Mouse (Mus musculus): ENCODE results near the gene Nptxr. TPM values are rescaled to one million over a fixed set of nuclear protein-coding genes. Genes with fewer than 3 reads are reported as not detected.

The Nptxr gene
- polyA plus RNA-seq, 1 experiment from 2014 or later = 62.1 TPM

DNA sequence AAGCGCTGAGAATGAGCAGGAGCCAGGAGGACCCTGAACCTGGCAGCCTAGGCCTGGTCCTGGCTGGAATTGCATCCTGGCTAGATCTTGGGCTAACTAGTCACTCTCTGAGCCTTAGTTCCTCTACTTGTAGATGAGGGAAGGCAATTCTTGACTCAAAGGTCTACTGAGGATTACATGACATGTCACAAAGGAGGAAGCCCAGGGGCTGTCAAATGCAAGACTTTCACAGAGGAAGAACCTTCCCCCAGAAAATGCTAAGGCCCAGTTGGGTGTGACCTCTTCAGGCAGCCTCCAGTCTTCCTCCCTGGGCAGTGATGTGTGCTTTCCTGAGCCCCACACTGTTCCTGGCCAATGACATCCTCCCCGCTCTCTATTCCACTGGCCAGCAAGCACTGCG is 47.4 kb downstream of the Nptxr start:
- 98% methylated on average over 3 of the region's 3 CpGs for WGBS
- H3K4me1 ChIP-seq (ENCODE audit: control insufficient read depth, insufficient read depth, low read length) = no peaks in the 10 kb centered on the region; the same call in 1 of the 2 replicates
- no peak overlapping the region for H3K9ac ChIP-seq (ENCODE audit: low read depth, low read length)
- no peaks in the 10 kb centered on the region for H3K9me3 ChIP-seq (replicated peaks; ENCODE audit: control insufficient read depth, low read length, poor library complexity, severe bottlenecking)
- H3K27me3 ChIP-seq (ENCODE audit: control insufficient read depth, insufficient read depth, low read depth, low read length) = no peaks in the 10 kb centered on the region
- H3K4me2 ChIP-seq (ENCODE audit: low read length) = no peak overlapping the region
- peaks cover 1% of the 10 kb centered on the region; the same call in 1 of the 2 replicates for H3K36me3 ChIP-seq (ENCODE audit: control insufficient read depth, insufficient read depth, low read length)
- no peak for ATAC-seq
- H3K27ac ChIP-seq (ENCODE audit: low read length) = no peak overlapping the region
- H3K4me3 ChIP-seq (ENCODE audit: low read depth, low read length) = no peak overlapping the region

DNA sequence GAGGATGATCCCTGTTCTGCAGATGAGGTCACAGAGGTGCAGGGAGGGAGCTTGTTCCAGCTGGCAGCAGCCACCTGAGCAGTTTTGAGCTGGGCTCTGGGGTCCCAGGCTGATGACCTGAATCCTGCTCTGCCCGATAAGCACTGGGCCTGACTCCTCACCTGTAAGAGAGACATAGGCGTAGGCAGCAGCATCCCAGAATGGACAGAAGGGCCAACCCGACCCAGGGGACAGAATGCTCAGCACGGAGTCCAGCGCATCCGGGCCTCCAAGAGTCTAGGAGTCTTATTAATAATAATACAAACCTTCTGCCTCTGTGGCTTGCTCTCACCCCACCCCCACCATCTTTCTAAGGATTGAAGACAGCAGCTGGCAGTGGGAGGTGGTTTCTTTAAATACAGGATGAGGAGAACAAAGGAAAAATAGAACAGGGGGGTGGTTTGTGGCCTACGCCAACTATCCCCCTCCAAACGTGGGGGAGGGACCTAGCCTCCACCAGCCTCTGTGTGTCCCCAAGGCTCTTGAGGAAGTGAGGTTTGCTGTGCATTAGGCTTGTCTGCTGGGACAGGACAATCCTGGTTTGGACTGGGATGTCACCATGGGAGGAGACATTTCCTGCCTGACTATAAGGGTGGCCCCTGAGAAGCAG is 48.5 kb downstream of the Nptxr start:
- Histone ChIP-seq H3K36me3 (ENCODE audit: control insufficient read depth, insufficient read depth, low read length) (no peaks in the 10 kb centered on the region), H3K4me2 (ENCODE audit: low read length) (no peak overlapping the region), H3K27me3 (ENCODE audit: control insufficient read depth, insufficient read depth, low read depth, low read length) (no peaks in the 10 kb centered on the region), H3K27ac (ENCODE audit: low read length) (no peak overlapping the region), H3K9ac (ENCODE audit: low read depth, low read length) (no peak overlapping the region), H3K9me3 (replicated peaks; ENCODE audit: control insufficient read depth, low read length, poor library complexity, severe bottlenecking) (no peaks in the 10 kb centered on the region), H3K4me3 (ENCODE audit: low read depth, low read length) (no peak overlapping the region), H3K4me1 (ENCODE audit: control insufficient read depth, insufficient read depth, low read length) (no peaks in the 10 kb centered on the region; the same call in 1 of the 2 replicates)
- no peak for ATAC-seq
- 56% methylated on average over 8 of the region's 8 CpGs for WGBS

DNA sequence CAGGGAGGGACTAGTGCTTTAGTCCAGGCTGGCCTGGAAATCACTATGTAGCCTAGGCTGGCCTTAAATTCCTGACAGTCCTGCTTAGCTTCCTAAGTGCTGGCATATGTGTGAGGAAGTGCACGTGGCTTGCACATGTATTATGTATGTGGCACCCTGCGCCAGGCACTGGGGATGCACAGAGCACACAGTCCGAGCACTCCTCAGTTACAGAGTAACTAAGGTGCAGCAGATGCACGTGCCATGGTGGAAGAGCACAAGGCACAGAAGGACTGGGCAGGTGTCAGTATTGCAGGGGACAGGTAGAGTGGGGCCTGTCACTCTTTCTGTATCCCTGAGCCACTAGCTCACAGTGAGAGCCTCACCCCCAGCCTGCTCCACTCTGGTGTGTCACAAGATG is 49.4 kb downstream of the Nptxr start:
- no peaks in the 10 kb centered on the region for H3K36me3 ChIP-seq (ENCODE audit: control insufficient read depth, insufficient read depth, low read length)
- no peaks in the 10 kb centered on the region; the same call in 1 of the 2 replicates for H3K4me1 ChIP-seq (ENCODE audit: control insufficient read depth, insufficient read depth, low read length)
- no peak overlapping the region for H3K27ac ChIP-seq (ENCODE audit: low read length)
- H3K9ac ChIP-seq (ENCODE audit: low read depth, low read length) = no peak overlapping the region
- 93% methylated on average over 4 of the region's 4 CpGs for whole genome bisulfite sequencing
- H3K4me3 ChIP-seq (ENCODE audit: low read depth, low read length) = no peak overlapping the region
- no peak overlapping the region for H3K4me2 ChIP-seq (ENCODE audit: low read length)
- no peak for ATAC-seq
- H3K27me3 ChIP-seq (ENCODE audit: control insufficient read depth, insufficient read depth, low read depth, low read length) = no peaks in the 10 kb centered on the region
- no peaks in the 10 kb centered on the region for H3K9me3 ChIP-seq (replicated peaks; ENCODE audit: control insufficient read depth, low read length, poor library complexity, severe bottlenecking)

DNA sequence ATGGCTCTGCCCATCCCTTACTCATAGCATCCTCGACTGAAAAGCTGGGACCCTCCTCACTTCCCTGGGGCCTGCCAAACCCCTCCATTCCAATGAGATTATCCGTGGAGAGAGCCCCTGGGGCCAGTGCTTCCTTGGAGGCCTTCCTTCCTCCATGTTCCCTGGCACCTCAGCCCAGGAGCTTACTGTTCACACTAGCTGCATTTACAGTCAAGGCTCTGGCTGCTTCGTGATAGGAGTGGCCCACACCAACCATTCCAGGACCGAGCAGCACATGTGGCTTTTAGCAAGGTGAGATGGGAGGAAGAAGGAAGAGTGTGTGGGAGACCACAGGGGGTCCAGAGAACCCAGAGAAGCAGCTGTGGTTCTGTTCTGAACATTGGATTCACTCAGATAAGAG is 50.7 kb downstream of the Nptxr start:
- no peak for ATAC-seq
- Histone ChIP-seq H3K4me2 (ENCODE audit: low read length) (no peak overlapping the region), H3K36me3 (ENCODE audit: control insufficient read depth, insufficient read depth, low read length) (no peaks in the 10 kb centered on the region), H3K4me1 (ENCODE audit: control insufficient read depth, insufficient read depth, low read length) (no peaks in the 10 kb centered on the region; the same call in 1 of the 2 replicates), H3K27ac (ENCODE audit: low read length) (no peak overlapping the region), H3K4me3 (ENCODE audit: low read depth, low read length) (no peak overlapping the region), H3K27me3 (ENCODE audit: control insufficient read depth, insufficient read depth, low read depth, low read length) (no peaks in the 10 kb centered on the region), H3K9me3 (replicated peaks; ENCODE audit: control insufficient read depth, low read length, poor library complexity, severe bottlenecking) (no peaks in the 10 kb centered on the region), H3K9ac (ENCODE audit: low read depth, low read length) (peak overlapping the region; percentile 21; the same call in 1 of the 2 replicates)
- 54% methylated on average over 4 of the region's 4 CpGs for WGBS

DNA sequence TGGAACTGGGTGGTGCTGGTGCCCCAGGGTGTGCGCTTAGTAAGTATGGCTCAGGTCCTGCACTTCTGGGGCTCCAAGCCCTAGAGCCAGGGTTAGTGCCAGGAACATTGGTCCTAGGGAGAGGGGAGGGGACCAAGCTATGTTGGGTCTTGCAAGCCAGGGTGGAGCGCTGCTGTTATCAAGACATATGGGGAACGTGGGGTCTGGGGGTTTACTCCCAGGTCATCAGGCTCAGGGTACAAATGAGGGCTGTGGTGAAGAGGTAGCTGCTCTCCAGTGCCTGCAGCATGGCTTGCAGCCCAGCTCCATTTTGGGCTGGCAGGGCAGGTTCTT is 51.2 kb downstream of the Nptxr start:
- Histone ChIP-seq H3K27ac (ENCODE audit: low read length) (no peak overlapping the region), H3K9me3 (replicated peaks; ENCODE audit: control insufficient read depth, low read length, poor library complexity, severe bottlenecking) (no peaks in the 10 kb centered on the region), H3K4me2 (ENCODE audit: low read length) (no peak overlapping the region), H3K36me3 (ENCODE audit: control insufficient read depth, insufficient read depth, low read length) (no peaks in the 10 kb centered on the region), H3K9ac (ENCODE audit: low read depth, low read length) (0 out of 2 replicates have a peak overlapping the region, but pooled peaks have one; percentile 21), H3K27me3 (ENCODE audit: control insufficient read depth, insufficient read depth, low read depth, low read length) (no peaks in the 10 kb centered on the region), H3K4me1 (ENCODE audit: control insufficient read depth, insufficient read depth, low read length) (no peaks in the 10 kb centered on the region; the same call in 1 of the 2 replicates), H3K4me3 (ENCODE audit: low read depth, low read length) (no peak overlapping the region)
- peak; percentile 44 for ATAC-seq
- WGBS = 91% methylated on average over 3 of the region's 3 CpGs

DNA sequence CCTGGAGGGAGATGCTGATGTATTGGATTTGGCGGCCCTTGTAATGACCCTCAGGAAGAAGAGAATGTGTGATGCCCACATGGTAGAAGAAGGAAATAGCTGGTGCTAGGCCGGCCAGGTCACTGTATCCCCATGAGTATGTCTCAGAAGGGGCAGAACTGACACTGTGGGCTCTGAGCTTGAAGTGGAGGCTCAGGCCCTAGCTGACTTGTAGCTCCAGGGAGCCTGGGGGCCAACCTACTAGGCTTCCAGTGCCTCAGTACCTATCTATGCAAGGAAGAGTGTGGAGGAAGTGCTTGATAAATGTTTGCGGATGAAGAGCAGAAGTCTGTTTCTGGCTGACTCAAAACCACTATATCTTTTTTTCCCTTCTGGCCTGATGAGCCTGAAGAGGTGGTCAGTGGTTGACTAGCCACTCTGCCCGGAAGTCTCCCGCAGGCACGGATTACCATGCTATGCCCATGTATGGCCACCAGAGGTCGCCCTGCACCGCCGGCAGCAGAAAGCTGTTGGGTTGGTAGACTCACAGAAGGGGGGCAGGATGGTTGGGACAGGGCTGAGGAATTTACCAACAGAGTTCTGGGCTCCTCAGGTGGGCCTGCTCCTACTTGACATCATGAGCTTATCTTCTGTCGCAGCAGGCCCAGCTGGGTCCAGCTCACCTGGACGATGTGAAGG is 51.7 kb downstream of the Nptxr start:
- no peak overlapping the region for H3K4me3 ChIP-seq (ENCODE audit: low read depth, low read length)
- H3K27me3 ChIP-seq (ENCODE audit: control insufficient read depth, insufficient read depth, low read depth, low read length) = no peaks in the 10 kb centered on the region
- no peaks in the 10 kb centered on the region; the same call in 1 of the 2 replicates for H3K4me1 ChIP-seq (ENCODE audit: control insufficient read depth, insufficient read depth, low read length)
- no peaks in the 10 kb centered on the region for H3K36me3 ChIP-seq (ENCODE audit: control insufficient read depth, insufficient read depth, low read length)
- H3K27ac ChIP-seq (ENCODE audit: low read length) = no peak overlapping the region
- no peak overlapping the region for H3K4me2 ChIP-seq (ENCODE audit: low read length)
- peak; percentile 55; the same call in 1 of the 2 replicates for ATAC-seq
- no peak overlapping the region for H3K9ac ChIP-seq (ENCODE audit: low read depth, low read length)
- no peaks in the 10 kb centered on the region for H3K9me3 ChIP-seq (replicated peaks; ENCODE audit: control insufficient read depth, low read length, poor library complexity, severe bottlenecking)
- 20% methylated on average over 11 of the region's 11 CpGs for WGBS

DNA sequence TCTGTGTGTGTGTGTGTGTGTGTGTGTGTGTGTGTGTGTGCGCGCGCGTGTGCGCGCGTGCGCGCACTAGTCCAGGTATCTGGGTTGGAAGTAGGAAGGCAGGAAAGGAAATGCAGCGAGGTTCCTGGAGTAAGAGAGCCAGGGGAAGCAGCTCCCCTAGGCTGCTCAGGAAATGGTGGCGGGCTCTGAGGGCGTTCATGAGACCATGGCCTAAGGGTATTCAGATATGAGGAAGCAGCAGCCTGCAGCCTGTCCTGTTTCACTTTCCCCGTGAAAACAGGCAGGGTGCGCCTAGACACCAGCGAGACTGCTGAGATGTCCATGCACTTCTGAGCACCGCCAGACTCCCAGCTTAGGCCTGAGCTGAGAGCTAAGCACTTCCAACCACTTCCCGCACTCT is 52.8 kb downstream of the Nptxr start:
- no peaks in the 10 kb centered on the region for H3K9me3 ChIP-seq (replicated peaks; ENCODE audit: control insufficient read depth, low read length, poor library complexity, severe bottlenecking)
- no peaks in the 10 kb centered on the region for H3K27me3 ChIP-seq (ENCODE audit: control insufficient read depth, insufficient read depth, low read depth, low read length)
- no peak overlapping the region for H3K9ac ChIP-seq (ENCODE audit: low read depth, low read length)
- no peak overlapping the region for H3K4me3 ChIP-seq (ENCODE audit: low read depth, low read length)
- H3K36me3 ChIP-seq (ENCODE audit: control insufficient read depth, insufficient read depth, low read length) = no peaks in the 10 kb centered on the region
- ATAC-seq = no peak
- H3K4me2 ChIP-seq (ENCODE audit: low read length) = no peak overlapping the region
- H3K4me1 ChIP-seq (ENCODE audit: control insufficient read depth, insufficient read depth, low read length) = no peaks in the 10 kb centered on the region; the same call in 1 of the 2 replicates
- H3K27ac ChIP-seq (ENCODE audit: low read length) = no peak overlapping the region
- 84% methylated on average over 17 of the region's 17 CpGs for WGBS

DNA sequence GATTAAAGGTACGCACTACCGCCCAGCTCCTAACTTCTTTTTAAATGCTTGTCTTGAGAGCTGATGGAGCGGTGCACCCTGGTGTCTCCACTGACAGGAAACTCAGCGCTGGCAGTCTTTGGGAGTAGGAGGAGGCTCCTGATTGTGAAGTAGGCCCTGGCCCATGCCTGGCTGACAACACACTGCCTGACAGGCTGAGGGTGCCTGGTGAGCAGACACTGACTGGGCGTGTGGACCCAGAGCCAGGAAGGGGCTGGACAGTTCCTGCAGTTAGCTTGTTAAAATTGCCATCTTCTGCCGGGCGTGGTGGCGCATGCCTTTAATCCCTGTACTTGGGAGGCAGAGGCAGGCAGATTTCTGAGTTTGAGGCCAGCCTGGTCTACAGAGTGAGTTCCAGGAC is 54.3 kb downstream of the Nptxr start:
- H3K9ac ChIP-seq (ENCODE audit: low read depth, low read length) = no peak overlapping the region
- H3K4me3 ChIP-seq (ENCODE audit: low read depth, low read length) = no peak overlapping the region
- ATAC-seq = no peak
- H3K4me1 ChIP-seq (ENCODE audit: control insufficient read depth, insufficient read depth, low read length) = no peaks in the 10 kb centered on the region
- no peaks in the 10 kb centered on the region for H3K9me3 ChIP-seq (replicated peaks; ENCODE audit: control insufficient read depth, low read length, poor library complexity, severe bottlenecking)
- H3K27me3 ChIP-seq (ENCODE audit: control insufficient read depth, insufficient read depth, low read depth, low read length) = no peaks in the 10 kb centered on the region
- H3K27ac ChIP-seq (ENCODE audit: low read length) = no peak overlapping the region
- WGBS = 88% methylated on average over 8 of the region's 8 CpGs
- H3K4me2 ChIP-seq (ENCODE audit: low read length) = no peak overlapping the region
- no peaks in the 10 kb centered on the region for H3K36me3 ChIP-seq (ENCODE audit: control insufficient read depth, insufficient read depth, low read length)

DNA sequence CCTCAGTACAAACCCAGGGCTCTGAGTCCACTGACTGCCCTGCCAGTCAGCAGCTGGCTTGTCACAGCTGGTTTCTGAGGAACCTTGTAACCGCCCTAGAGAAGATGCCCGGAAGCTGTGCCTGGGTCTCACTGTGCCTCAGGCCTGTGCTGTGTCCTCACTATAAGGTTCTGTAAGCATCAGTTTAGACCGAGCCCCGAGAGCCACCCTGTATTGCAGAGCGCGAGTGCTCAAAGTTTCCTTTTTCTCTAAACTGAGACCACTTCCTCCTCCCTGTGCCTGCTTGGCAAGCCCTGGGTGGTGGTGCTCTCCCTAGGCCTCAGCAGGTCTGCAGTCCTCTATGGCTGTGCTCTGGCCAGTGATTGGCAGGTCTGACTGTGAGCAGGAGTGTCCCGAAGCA is 55.4 kb downstream of the Nptxr start:
- no peak for ATAC-seq
- Histone ChIP-seq H3K4me1 (ENCODE audit: control insufficient read depth, insufficient read depth, low read length) (no peaks in the 10 kb centered on the region), H3K36me3 (ENCODE audit: control insufficient read depth, insufficient read depth, low read length) (no peaks in the 10 kb centered on the region), H3K4me3 (ENCODE audit: low read depth, low read length) (no peak overlapping the region), H3K27ac (ENCODE audit: low read length) (no peak overlapping the region), H3K9ac (ENCODE audit: low read depth, low read length) (no peak overlapping the region), H3K4me2 (ENCODE audit: low read length) (no peak overlapping the region), H3K27me3 (ENCODE audit: control insufficient read depth, insufficient read depth, low read depth, low read length) (no peaks in the 10 kb centered on the region), H3K9me3 (replicated peaks; ENCODE audit: control insufficient read depth, low read length, poor library complexity, severe bottlenecking) (no peaks in the 10 kb centered on the region)
- 92% methylated on average over 7 of the region's 7 CpGs for WGBS
